Mouse (Mus musculus): ENCODE results near the gene Mllt11. TPM values are rescaled to one million over a fixed set of nuclear protein-coding genes. Genes with fewer than 3 reads are reported as not detected.
A peak's percentile ranks its signal among the peaks of the same experiment; 100 is the strongest.

The Mllt11 gene
- total RNA-seq, 4 experiments from 2014 or later, result 280 to 293 (median 288) TPM

GRCm38 (mm10) chr3:95174011-95174592 is 57.9 kb downstream of the Mllt11 start:
- DNase-seq (ENCODE audit: low spot score in 2 of 2), result peak in 1 of 2 experiments; percentile 70

- DNase-seq (ENCODE audit: low spot score in 2 of 2), result no peak
These were observed 58.6 kb downstream of the Mllt11 start for GRCm38 (mm10) chr3:95173256-95173949.

- no peak for DNase-seq (ENCODE audit: low spot score in 2 of 2)
These were observed 59.3 kb downstream of the Mllt11 start for GRCm38 (mm10) chr3:95172526-95173255.

GRCm38 (mm10) chr3:95171105-95171504 is 60.9 kb downstream of the Mllt11 start:
- DNase-seq (ENCODE audit: low spot score in 2 of 2), result no peak

- no peak for DNase-seq (ENCODE audit: low spot score in 2 of 2)
These were observed 62.0 kb downstream of the Mllt11 start for GRCm38 (mm10) chr3:95169996-95170395.

Other genes starting within 250 kb of the Mllt11 start
- gene Zfp687, start 216.7 kb downstream of the Mllt11 start, total RNA-seq (2022), result 10 to 100 TPM; 33.2 to 36.0 (median 35.2) TPM
- 100 to 1,000 TPM; 153 to 167 (median 156) TPM for gene Psmd4, start 189.6 kb downstream of the Mllt11 start, total RNA-seq (2022)
- gene Pip5k1a, start 125.2 kb downstream of the Mllt11 start, total RNA-seq (2022), result 10 to 100 TPM; 49.9 to 53.7 (median 51.0) TPM
- gene Vps72, start 121.1 kb downstream of the Mllt11 start, total RNA-seq (2022), result 10 to 100 TPM; 42.8 to 48.3 (median 43.1) TPM
- gene Tmod4, start 107.7 kb downstream of the Mllt11 start, total RNA-seq (2022), result under 1 TPM in 2 of 4 experiments, not detected in 2; 0.51 to 0.62 TPM
- gene Scnm1, start 98.2 kb downstream of the Mllt11 start, total RNA-seq (2022), result 10 to 100 TPM; 49.3 to 55.8 (median 50.5) TPM
- 10 to 100 TPM; 12.8 to 17.7 (median 15.5) TPM for gene Lysmd1, start 98.1 kb downstream of the Mllt11 start, total RNA-seq (2022)
- gene Tnfaip8l2, start 89.8 kb downstream of the Mllt11 start, total RNA-seq (2022), result 1 to 10 TPM; 2.3 to 6.7 (median 4.3) TPM
- gene Sema6c, start 71.7 kb downstream of the Mllt11 start, total RNA-seq (2022), result 10 to 100 TPM; 22.8 to 27.3 (median 24.9) TPM
- gene Gabpb2, start 14.3 kb downstream of the Mllt11 start, total RNA-seq (2022), result 10 to 100 TPM; 10.4 to 12.5 (median 12.1) TPM
- 10 to 100 TPM; 63.5 to 76.2 (median 69.3) TPM for gene Cdc42se1, start 3.4 kb downstream of the Mllt11 start, total RNA-seq (2022)
- under 1 TPM; 0.24 to 0.67 (median 0.41) TPM for gene Gm128, start 9.4 kb upstream of the Mllt11 start, total RNA-seq (2022)
- under 1 TPM in 3 of 4 experiments, not detected in 1; 0.37 to 0.72 (median 0.67) TPM for gene Bnipl, start 19.0 kb upstream of the Mllt11 start, total RNA-seq (2022)
- gene Mindy1, start 49.2 kb upstream of the Mllt11 start, total RNA-seq (2022), result 10 to 100 TPM; 20.7 to 24.3 (median 22.4) TPM
- 10 to 100 TPM; 24.0 to 27.2 (median 25.2) TPM for gene Prune1, start 49.9 kb upstream of the Mllt11 start, total RNA-seq (2022)
- gene Anxa9, start 75.0 kb upstream of the Mllt11 start, total RNA-seq (2022), result 1 to 10 TPM in 2 of 4 experiments, under 1 TPM in 2; 0.33 to 1.6 (median 0.93) TPM
- gene Cers2, start 82.6 kb upstream of the Mllt11 start, total RNA-seq (2022), result 10 to 100 TPM; 51.9 to 63.7 (median 56.1) TPM
- gene Setdb1, start 125.0 kb upstream of the Mllt11 start, total RNA-seq (2022), result 10 to 100 TPM; 31.6 to 36.9 (median 34.8) TPM
- not detected for gene 4930558C23Rik, start 170.7 kb upstream of the Mllt11 start, total RNA-seq (2022)
- 10 to 100 TPM; 30.4 to 37.0 (median 34.0) TPM for gene Arnt, start 202.2 kb upstream of the Mllt11 start, total RNA-seq (2022)

Data from left cerebral cortex, adult 8-10 months (tissue).